Mouse (Mus musculus) liver, postnatal 0 days (tissue): ENCODE results near the gene Naa40.

ENCODE experiments used
- CTCF ChIP-seq: sonication (generic); IDR thresholded peaks from 2 replicates; pipeline ENCODE4 v1.5.1; 2016; ENCODE audit warnings: antibody characterized with exemption, low read depth
- EP300 ChIP-seq: IDR thresholded peaks from 2 replicates; pipeline ENCODE4 v1.6.1; 2016; ENCODE audit warnings: antibody characterized with exemption, low read depth, mild to moderate bottlenecking

DNA sequence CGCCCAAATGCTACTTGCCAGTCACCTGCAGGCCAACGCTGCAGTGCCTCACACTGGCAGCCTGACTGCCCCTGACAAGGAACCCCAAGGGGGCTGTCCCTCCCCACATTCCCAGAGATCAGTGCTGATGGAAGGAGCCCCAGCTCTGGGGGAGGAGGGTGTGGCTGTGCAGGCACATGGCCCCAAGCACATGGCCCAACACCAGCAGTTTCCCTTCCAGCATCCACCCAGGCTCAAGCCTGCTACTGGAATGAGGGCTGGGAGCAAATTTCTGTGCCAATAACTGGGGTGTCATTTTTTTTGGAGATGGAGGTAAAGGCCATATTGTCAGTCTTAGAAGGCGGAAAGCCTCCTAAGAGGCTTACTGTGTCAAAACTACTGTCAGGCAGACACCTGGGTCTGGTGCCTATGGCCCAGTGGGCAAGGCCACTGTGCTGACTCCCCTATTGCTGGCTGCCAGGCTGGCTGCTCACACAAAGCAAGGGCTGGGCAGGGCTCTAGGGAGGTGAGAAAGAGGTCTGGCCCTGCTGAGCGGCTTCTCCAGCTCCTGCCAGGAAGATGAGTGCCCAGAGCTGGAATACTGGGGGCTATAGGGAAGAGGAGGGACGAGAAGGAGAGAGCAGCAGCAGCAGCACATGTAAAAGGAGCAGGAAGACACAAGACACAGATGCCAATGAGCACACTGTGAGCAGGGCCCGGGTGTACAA, 37.4 kb upstream of the Naa40 start:
- TF ChIP-seq CTCF (no peak), EP300 (no peak)
